Mouse (Mus musculus) liver, postnatal 0 days (tissue): ENCODE data around the gene Sema5a.

Experiments used
- CTCF ChIP-seq: sonication (generic); IDR thresholded peaks from 2 replicates; pipeline ENCODE4 v1.5.1; 2016; ENCODE audit warnings: antibody characterized with exemption, low read depth
- EP300 ChIP-seq: IDR thresholded peaks from 2 replicates; pipeline ENCODE4 v1.6.1; 2016; ENCODE audit warnings: antibody characterized with exemption, low read depth, mild to moderate bottlenecking

- TF ChIP-seq CTCF (no peak), EP300 (no peak)
Observed at GRCm38 (mm10) chr15:32263651-32264050, 19.0 kb downstream of the Sema5a start.
